Mouse (Mus musculus) limb, embryonic 14.5 days (tissue): Measurements from ENCODE around the gene Slc26a10. TPM values are rescaled to one million over a fixed set of nuclear protein-coding genes. Genes with fewer than 3 reads are reported as not detected.

Source experiments
- ATAC-seq: fragments of 200-750 bp; cut with Nextera tagmentation; 2 replicates; pipeline ENCODE4 v1.8.0; 2017; ENCODE audit warnings: low read depth, moderate number of reproducible peaks, moderate TSS enrichment; ENCODE audit not compliant: low FRiP score
- DNase-seq: peaks from one replicate; pipeline ENCODE4 v3.0.0-alpha.2; 2015; ENCODE audit warnings: low spot score
- H3K27ac ChIP-seq: fragments of 300-500 bp; sonication (generic); replicated peaks from 2 replicates; pipeline ENCODE4 v1.5.1; 2014; ENCODE audit warnings: low read depth, mild to moderate bottlenecking, low read length, moderate library complexity, mixed read lengths
- H3K27me3 ChIP-seq: fragments of 300-500 bp; sonication (generic); 2 replicates; pipeline ENCODE4 v1.6.1; 2014; ENCODE audit warnings: low read length, mixed read lengths; ENCODE audit not compliant: control insufficient read depth, insufficient read depth
- H3K36me3 ChIP-seq: fragments of 300-500 bp; sonication (generic); 2 replicates; pipeline ENCODE4 v1.6.1; 2014; ENCODE audit warnings: mild to moderate bottlenecking, low read length, moderate library complexity, mixed read lengths; ENCODE audit not compliant: control insufficient read depth, insufficient read depth
- H3K4me1 ChIP-seq: fragments of 300-500 bp; sonication (generic); 2 replicates; pipeline ENCODE4 v1.6.1; 2014; ENCODE audit warnings: antibody characterized with exemption, low read length, mixed read lengths; ENCODE audit not compliant: control insufficient read depth, insufficient read depth
- H3K4me2 ChIP-seq: fragments of 300-500 bp; sonication (generic); replicated peaks from 2 replicates; pipeline ENCODE4 v1.6.1; 2014; ENCODE audit warnings: low read depth, mild to moderate bottlenecking, low read length, moderate library complexity; ENCODE audit not compliant: severe bottlenecking
- H3K4me3 ChIP-seq: fragments of 300-500 bp; sonication (generic); replicated peaks from 2 replicates; pipeline ENCODE4 v1.5.1; 2014; ENCODE audit warnings: low read length
- H3K9ac ChIP-seq: fragments of 300-500 bp; sonication (generic); 2 replicates; pipeline ENCODE4 v1.6.1; 2014; ENCODE audit warnings: mild to moderate bottlenecking, low read depth, low read length, moderate library complexity; ENCODE audit not compliant: severe bottlenecking
- H3K9me3 ChIP-seq: fragments of 300-500 bp; sonication (generic); 2 replicates; pipeline ENCODE4 v1.6.1; 2016; ENCODE audit warnings: low read length; ENCODE audit not compliant: control insufficient read depth
- POLR2A ChIP-seq: fragments of 200-500 bp; IDR thresholded peaks from 2 replicates; pipeline ENCODE4 v1.8.0; 2012; ENCODE audit warnings: inconsistent platforms, mild to moderate bottlenecking, moderate library complexity, borderline replicate concordance; ENCODE audit not compliant: insufficient read depth, insufficient read length; ENCODE audit errors: extremely low read depth
- WGBS: fragments of 180-500 bp; shearing (Covaris S2); extraction: QIAGEN DNeasy Blood & Tissue Kit; methylation state at CpG from one replicate; pipeline ENCODE4 v1.1.7; 2014; 5-methylcytosine and 5-hydroxymethylcytosine counted together
- polyA plus RNA-seq, 2 experiments: library from polyadenylated mRNA; depleted of rRNA in 1 of 2; stranded (reverse) in 1 of 2; unstranded in 1 of 2; fragments of >200 nt; fragmentation: Nextera tagmentation in 1 of 2; extraction: Ambion mirVana in 1 of 2; gene quantifications; 2 replicates each; pipeline versions ENCODE4 v1.2.1 to v1.2.3; 2012 to 2014

Gene Slc26a10
- polyA plus RNA-seq, 2 experiments = 0.81 to 2.9 TPM

GRCm38 (mm10) chr10:127132469-127132868, 48.0 kb downstream of the Slc26a10 start:
- Histone ChIP-seq H3K4me1 (no peaks in the 10 kb centered on the region), H3K27ac (no peak overlapping the region), H3K27me3 (no peaks in the 10 kb centered on the region), H3K4me3 (no peak overlapping the region), H3K4me2 (no peak overlapping the region), H3K9me3 (no peaks in the 10 kb centered on the region), H3K9ac (no peak overlapping the region), H3K36me3 (no peaks in the 10 kb centered on the region)
- ATAC-seq = no peak
- no peak for TF ChIP-seq POLR2A
- 64% methylated on average over 5 of the region's 5 CpGs for WGBS
- DNase-seq = no peak

GRCm38 (mm10) chr10:127129431-127129830, 51.0 kb downstream of the Slc26a10 start:
- H3K9me3 ChIP-seq = no peaks in the 10 kb centered on the region
- H3K9ac ChIP-seq = no peak overlapping the region
- no peak for TF ChIP-seq POLR2A
- H3K27me3 ChIP-seq = no peaks in the 10 kb centered on the region
- H3K36me3 ChIP-seq = no peaks in the 10 kb centered on the region
- no peak for DNase-seq
- H3K4me2 ChIP-seq = no peak overlapping the region
- WGBS = 76% methylated on average over 4 of the region's 4 CpGs
- no peak overlapping the region for H3K27ac ChIP-seq
- no peak for ATAC-seq
- H3K4me1 ChIP-seq = no peaks in the 10 kb centered on the region
- H3K4me3 ChIP-seq = no peak overlapping the region

- no peak overlapping the region for H3K27ac ChIP-seq
- no peak overlapping the region for H3K9ac ChIP-seq
- no peak overlapping the region for H3K4me3 ChIP-seq
- H3K9me3 ChIP-seq = no peaks in the 10 kb centered on the region
- H3K4me2 ChIP-seq = no peak overlapping the region
- DNase-seq = no peak
- ATAC-seq = no peak
- no peaks in the 10 kb centered on the region for H3K4me1 ChIP-seq
- H3K27me3 ChIP-seq = no peaks in the 10 kb centered on the region
- no peaks in the 10 kb centered on the region for H3K36me3 ChIP-seq
- TF ChIP-seq POLR2A = no peak
- WGBS = 69% methylated on average over 7 of the region's 7 CpGs
Observed at GRCm38 (mm10) chr10:127127711-127128279, 52.6 kb downstream of the Slc26a10 start.

- Histone ChIP-seq H3K4me3 (no peak overlapping the region), H3K27ac (no peak overlapping the region), H3K9me3 (no peaks in the 10 kb centered on the region), H3K4me1 (no peaks in the 10 kb centered on the region), H3K36me3 (no peaks in the 10 kb centered on the region), H3K27me3 (no peaks in the 10 kb centered on the region), H3K4me2 (no peak overlapping the region), H3K9ac (no peak overlapping the region)
- no peak for DNase-seq
- 83% methylated on average over 5 of the region's 5 CpGs for WGBS
- ATAC-seq = no peak
- TF ChIP-seq POLR2A = no peak
Observed at GRCm38 (mm10) chr10:127126579-127126978, 53.9 kb downstream of the Slc26a10 start.

- TF ChIP-seq POLR2A = no peak
- Histone ChIP-seq H3K9me3 (no peaks in the 10 kb centered on the region), H3K27me3 (no peaks in the 10 kb centered on the region), H3K27ac (no peak overlapping the region), H3K9ac (no peak overlapping the region), H3K36me3 (no peaks in the 10 kb centered on the region), H3K4me3 (no peak overlapping the region), H3K4me2 (no peak overlapping the region), H3K4me1 (no peaks in the 10 kb centered on the region)
- 71% methylated on average over 9 of the region's 9 CpGs for WGBS
- no peak for ATAC-seq
- DNase-seq = peak; percentile 26
Observed at GRCm38 (mm10) chr10:127125210-127126001, 55.0 kb downstream of the Slc26a10 start.
